Mouse (Mus musculus): ENCODE results near the gene Prkci.

DNA sequence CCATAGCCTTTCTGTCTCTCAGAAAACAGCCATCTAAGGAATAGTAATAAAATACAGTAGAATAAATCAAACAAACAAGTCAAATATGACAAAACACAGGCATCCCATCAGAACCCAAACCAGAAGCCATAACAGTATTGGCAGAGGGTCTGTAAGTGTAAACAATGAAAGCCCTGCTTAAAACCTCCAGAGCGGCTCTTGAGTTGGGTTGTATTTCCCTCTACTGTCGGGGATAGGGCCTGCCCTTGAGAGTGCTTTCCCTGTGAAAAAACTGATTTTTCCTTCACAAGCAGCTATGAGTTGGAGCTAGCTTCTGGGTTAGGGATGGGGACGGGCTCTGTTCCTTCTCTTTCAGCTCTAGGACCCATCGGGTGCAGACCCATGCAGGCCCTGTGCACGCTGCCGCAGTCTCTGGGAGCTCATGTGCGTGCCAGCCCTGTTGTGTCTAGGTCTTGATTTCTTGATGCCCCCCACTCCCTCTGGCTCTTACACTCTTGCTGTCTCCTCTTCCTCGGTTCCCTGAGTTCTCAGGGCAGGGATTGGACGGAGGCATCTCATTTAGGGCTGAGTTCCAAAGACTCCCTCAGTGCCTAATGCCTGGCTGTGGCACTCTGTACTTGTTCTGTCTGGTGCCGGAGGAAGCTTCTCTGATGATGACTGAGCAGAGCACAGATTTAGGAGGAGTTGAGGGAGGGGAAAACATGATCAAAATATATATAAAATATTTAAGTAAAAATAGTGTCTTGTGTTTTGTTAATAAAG, 20.3 kb downstream of the Prkci start:
- TF ChIP-seq CTCF (IDR thresholded peaks at IDR 0.05; ENCODE audit: extremely low read depth, insufficient read depth, low read length) (no peak), POLR2A (IDR thresholded peaks at IDR 0.05; ENCODE audit: extremely low read depth, insufficient read depth, low read length) (no peak)
